Mouse (Mus musculus): ENCODE data around the gene Lrrc28.

DNA sequence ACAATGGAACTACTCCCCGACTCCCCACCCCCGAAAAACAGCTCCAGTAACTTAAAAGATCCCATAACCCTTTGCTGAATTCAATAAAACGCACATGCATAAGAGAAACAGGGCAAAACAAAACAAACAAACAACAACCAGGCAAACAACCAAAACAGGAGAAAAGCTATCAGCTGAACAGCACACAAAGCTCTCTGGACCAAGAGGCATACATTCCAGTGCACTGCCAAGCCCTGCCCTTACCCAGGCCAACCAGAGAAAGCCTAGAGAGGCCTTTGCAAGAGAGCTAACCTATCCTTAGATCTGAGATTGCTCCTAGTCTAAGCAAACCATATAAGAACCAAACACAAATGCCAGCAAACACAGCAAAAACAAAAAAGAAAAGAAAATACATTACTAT is 22.9 kb downstream of the Lrrc28 start:
- TF ChIP-seq CTCF (IDR thresholded peaks at IDR 0.05; ENCODE audit: extremely low read depth, insufficient read depth, insufficient read length, insufficient replicate concordance) = no peak
- no peak for TF ChIP-seq POLR2A (IDR thresholded peaks at IDR 0.05; ENCODE audit: low read depth, low read length)

Measured in spleen, adult 2 months (tissue).